Mouse (Mus musculus) left cerebral cortex, postnatal 4 days (tissue): ENCODE data around the gene Map4k5. TPM values are rescaled to one million over a fixed set of nuclear protein-coding genes. Genes with fewer than 3 reads are reported as not detected.
A peak's percentile ranks its signal among the peaks of the same experiment; 100 is the strongest.

Experiments used
- DNase-seq: peaks from one replicate; pipeline ENCODE4 v3.0.0-alpha.2; 2022
- intact Hi-C: fragments of 180-260 bp; cut with DNase I; formaldehyde crosslinking; loops from one replicate; pipeline ENCODE4 v1.15.1; 2025
- microRNA-seq: library from miRNA; unstranded; fragments of <30 nt; microRNA quantifications from one replicate; pipeline ENCODE4 v1.2.0, GENCODE M21; 2022
- total RNA-seq, 2 experiments: library from RNA; stranded (reverse); gene quantifications; 2 replicates each; pipeline ENCODE4 v1.2.3; 2021

Gene Map4k5
- total RNA-seq, 2 experiments from 2014 or later: 48.6 to 57.3 TPM

- no peak for DNase-seq
- intact Hi-C loops: loop anchor here (10.0 kb wide), 1 partner anchor 135 kb away; the partner anchor contains the start of genes Atl1 and Map4k5
Measured at GRCm38 (mm10) chr12:69759267-69759885, 133.6 kb downstream of the Map4k5 start.

DNA sequence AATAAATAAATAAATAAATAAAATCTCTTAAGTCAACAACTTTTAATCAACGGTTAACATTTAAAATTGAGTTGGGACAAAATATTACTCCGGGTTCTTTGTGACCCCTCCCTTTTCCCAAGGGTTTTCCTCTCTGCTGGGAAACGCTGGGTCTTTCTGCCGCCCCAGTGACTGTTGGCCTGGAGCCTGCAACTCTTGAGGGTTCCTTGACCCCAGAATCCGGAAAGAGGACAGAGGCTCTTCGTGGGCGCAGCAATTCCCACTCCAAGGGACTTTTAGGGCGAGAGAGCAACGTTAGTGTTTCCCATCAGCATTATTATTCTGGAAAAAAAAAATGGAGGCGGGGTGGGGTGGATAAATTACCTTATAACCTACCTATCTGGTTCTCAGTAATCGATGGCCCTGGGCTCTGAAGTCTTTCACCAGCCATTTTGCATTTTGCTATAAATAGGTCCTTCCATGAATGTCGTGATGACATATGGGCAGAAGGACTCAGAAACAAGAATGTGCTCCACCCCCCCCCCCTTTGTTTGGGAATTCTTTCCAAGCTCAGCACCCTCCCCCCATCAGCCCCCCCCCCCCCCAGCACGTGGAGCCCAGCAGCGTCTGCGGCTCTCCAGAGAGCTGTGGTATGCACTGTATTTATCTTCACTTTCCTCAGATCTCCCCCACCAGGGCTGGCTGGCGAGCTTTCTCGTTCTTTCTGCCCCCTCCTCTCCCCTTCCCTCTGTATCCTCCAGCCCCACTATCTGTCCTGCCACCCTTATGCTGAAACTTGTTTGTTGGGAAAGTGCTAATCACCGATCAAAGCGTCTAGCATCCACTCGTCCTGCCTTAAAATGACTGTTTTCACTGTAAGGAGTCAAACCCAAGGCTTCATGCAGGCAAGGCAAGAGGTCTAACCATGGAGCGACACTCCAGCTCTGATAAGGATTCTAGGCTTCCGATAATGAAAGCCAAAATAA is 134.5 kb downstream of the Map4k5 start:
- no peak for DNase-seq
- intact Hi-C loops: loop anchor here (10.0 kb wide), 1 partner anchor 136 kb away; the partner anchor contains the start of genes Atl1 and Map4k5

DNA sequence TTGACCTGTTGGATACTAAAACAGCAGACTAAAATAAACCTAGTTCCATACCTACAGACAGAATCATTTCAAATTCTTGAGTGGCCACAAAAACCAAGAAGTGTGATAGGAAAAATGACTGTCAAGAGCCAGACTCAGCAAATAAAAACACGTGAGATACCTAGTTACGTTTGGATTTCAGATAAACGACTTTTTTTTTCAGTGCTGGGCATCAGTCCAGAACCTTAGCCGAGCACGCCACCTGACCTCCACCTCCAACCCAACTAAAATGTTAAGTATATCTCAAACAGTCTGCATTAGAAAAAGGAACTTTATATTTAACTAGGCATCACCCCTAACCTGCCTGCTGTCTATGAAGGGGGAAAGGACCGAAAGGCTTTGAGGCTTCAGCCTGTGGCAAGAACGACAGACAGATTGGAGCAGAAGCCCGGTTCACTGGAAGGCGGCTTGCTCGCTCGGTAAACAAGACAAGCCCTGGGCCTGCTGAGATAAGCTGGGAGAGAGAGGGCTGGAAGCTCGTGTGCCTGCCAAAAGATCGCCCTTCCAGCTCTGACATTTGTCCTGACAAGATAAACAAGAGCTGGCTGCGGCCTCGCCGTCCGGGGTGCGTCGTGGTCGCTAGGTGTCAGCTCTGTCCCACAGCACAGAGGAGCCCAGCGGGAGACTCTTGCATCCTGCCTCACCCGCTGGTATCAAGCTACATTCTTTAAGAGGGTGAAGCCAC is 135.4 kb downstream of the Map4k5 start:
- peak; percentile 86 for DNase-seq
- intact Hi-C loops: loop anchor here (10.0 kb wide), 1 partner anchor 137 kb away; the partner anchor contains the start of genes Atl1 and Map4k5

DNA sequence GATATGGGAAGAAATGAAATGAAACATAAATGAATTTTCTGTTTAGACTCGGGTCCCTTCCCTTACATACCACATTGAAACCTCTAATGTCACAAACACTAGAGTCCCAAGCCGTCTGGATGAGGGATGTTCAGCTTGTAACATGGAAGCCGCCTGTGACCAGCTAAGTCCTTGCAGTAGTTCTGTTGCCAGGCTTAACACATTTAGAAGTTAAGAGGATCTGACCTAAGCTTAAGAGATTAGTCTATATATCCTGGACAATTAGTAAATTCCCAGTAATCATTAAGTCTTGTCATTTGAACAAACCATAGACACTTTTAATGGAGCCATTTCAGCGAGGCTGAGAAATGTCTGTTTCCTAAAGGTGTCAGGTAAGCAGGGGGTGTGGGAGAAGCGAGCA is 137.0 kb downstream of the Map4k5 start:
- intact Hi-C loops: loop anchor here (10.0 kb wide), 1 partner anchor 139 kb away; the partner anchor contains the start of genes Atl1 and Map4k5
- no peak for DNase-seq

DNA sequence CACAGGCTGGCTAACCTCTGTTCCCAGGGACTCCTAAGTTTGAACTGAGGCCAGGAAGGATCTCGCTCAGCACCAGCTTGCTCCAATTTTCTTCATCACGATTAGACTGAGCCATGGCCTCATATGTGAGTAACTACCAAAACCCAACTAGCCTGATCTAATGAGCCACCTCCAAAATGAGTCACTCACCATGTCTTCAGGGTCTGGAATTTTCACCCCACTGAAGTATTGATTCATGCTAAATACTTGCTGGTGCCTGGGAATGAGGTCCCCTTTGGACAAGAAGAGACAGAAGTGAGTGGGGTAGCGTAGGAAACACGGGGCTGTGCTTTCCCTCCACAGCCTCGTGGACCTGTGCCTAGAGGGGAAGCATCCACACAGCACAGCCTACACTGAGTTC is 139.1 kb downstream of the Map4k5 start:
- intact Hi-C loops: loop anchor here (10.0 kb wide), 1 partner anchor 141 kb away; the partner anchor contains the start of genes Atl1 and Map4k5
- no peak for DNase-seq

Small RNA genes lying within 50 kb of the gene (microRNA-seq; reads per million reads assigned to microRNA genes)
- gene Mir681: not detected

Other genes with a start within 250 kb of the Map4k5 start
- gene Sos2, start 211.3 kb downstream of the Map4k5 start, total RNA-seq: 10 to 100 TPM; 36.3 to 36.6 TPM
- gene L2hgdh, start 168.3 kb downstream of the Map4k5 start, total RNA-seq: 10 to 100 TPM in 1 of 2 experiments, 1 to 10 TPM in 1; 9.4 to 12.5 TPM
- gene Atp5s, start 168.2 kb downstream of the Map4k5 start, total RNA-seq: 10 to 100 TPM; 18.0 to 20.8 TPM
- gene Cdkl1, start 101.9 kb downstream of the Map4k5 start, total RNA-seq: 10 to 100 TPM; 39.4 to 40.8 TPM
- gene Atl1, start 586 bp downstream of the Map4k5 start, total RNA-seq: 100 to 1,000 TPM; 168 to 187 TPM
- gene Sav1, start 93.8 kb upstream of the Map4k5 start, total RNA-seq: 10 to 100 TPM; 26.0 to 27.0 TPM
- 10 to 100 TPM; 86.3 to 88.1 TPM for gene Nin, start 220.5 kb upstream of the Map4k5 start, total RNA-seq